Mouse (Mus musculus) olfactory bulb, adult 2 months (tissue): Measurements from ENCODE around the gene Iqgap2.

Source experiments
- CTCF ChIP-seq: fragments of 200-500 bp; IDR thresholded peaks from 2 replicates; pipeline ENCODE4 v1.5.1; 2012; ENCODE audit warnings: low read depth, mild to moderate bottlenecking, low read length, moderate library complexity; ENCODE audit not compliant: insufficient read depth
- POLR2A ChIP-seq: fragments of 200-500 bp; IDR thresholded peaks from 2 replicates; pipeline ENCODE4 v1.6.1; 2012; ENCODE audit warnings: mild to moderate bottlenecking, low read depth, low read length, moderate library complexity; ENCODE audit not compliant: insufficient read depth

DNA sequence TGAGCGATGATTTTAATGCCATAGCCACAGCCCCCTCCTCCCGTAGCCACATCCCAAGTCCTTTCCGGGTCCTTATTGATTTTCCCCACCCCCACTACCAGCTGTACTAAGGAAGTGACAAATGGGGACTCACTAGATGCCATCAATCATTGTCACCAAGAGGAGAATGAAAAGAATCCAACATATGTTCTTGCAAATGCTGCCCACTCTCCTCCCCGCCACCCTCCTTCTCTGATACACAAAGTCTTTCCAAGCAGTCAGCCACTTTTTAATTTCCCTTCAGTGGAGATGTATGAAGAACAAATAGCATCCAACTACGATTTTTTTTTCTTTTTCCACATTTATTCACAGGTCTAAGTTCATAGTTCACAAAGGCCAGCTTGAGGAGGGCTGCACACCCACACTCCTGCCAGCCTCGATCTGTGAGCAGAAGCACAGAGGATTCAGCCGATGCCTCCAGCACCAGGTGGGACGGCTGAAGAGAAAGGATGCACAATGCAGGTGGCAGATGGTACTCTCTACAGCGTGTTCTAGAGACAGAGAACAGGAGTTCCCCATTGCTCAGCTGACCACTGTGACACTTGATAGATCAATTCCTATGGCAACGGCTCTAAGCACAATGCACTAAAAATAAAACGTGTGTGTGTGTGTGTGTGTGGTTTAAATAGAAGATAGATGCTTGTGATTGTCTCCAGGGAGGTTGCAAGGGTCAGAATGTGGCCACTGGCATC, 116.6 kb downstream of the Iqgap2 start:
- TF ChIP-seq CTCF = no peak
- TF ChIP-seq POLR2A = no peak
